Mouse (Mus musculus) CH12.LX (cell line): ENCODE measurements around the gene Tmem251. TPM values are rescaled to one million over a fixed set of nuclear protein-coding genes. Genes with fewer than 3 reads are reported as not detected.
A peak's percentile ranks its signal among the peaks of the same experiment; 100 is the strongest.

Experiments used
- DNase-seq: peaks from one replicate; pipeline ENCODE4 v3.0.0-alpha.2; 2013; ENCODE audit errors: extremely low read depth
- H3K27ac ChIP-seq: 2 replicates; pipeline ENCODE4 v1.5.1; 2012; ENCODE audit warnings: low read depth, mild to moderate bottlenecking, control low read depth, moderate library complexity; ENCODE audit not compliant: insufficient read depth
- H3K27me3 ChIP-seq: replicated peaks from 2 replicates; pipeline ENCODE3; 2012; ENCODE audit warnings: inconsistent platforms
- H3K36me3 ChIP-seq, 2 experiments: replicated peaks in 1 of 2; 2 replicates each; pipeline versions ENCODE3 to v1.6.1; 2012; ENCODE audit warnings: inconsistent platforms in 1 of 2, low read length in 1 of 2, mild to moderate bottlenecking in 1 of 2, mixed read lengths in 1 of 2, moderate library complexity in 1 of 2; ENCODE audit not compliant: control insufficient read depth in 1 of 2, insufficient read depth in 1 of 2
- H3K4me1 ChIP-seq, 2 experiments: 2 replicates each; pipeline ENCODE4 v1.6.1; 2012; ENCODE audit warnings: inconsistent platforms in 1 of 2, moderate library complexity in 1 of 2; ENCODE audit not compliant: insufficient read depth in 2 of 2, control insufficient read depth in 1 of 2
- H3K4me2 ChIP-seq: 2 replicates; pipeline ENCODE4 v1.6.1; 2012; ENCODE audit warnings: low read depth, mild to moderate bottlenecking, control low read depth; ENCODE audit not compliant: poor library complexity, insufficient read depth, severe bottlenecking
- H3K4me3 ChIP-seq, 3 experiments: fragments of 150-350 bp in 1 of 3; sonication (generic) in 1 of 3; replicated peaks in 1 of 3; 2 replicates each; pipeline versions ENCODE3 to v1.5.1; 2011 to 2012; ENCODE audit warnings: low read depth in 2 of 3, low read length in 2 of 3, mild to moderate bottlenecking in 2 of 3, moderate library complexity in 2 of 3, control low read depth in 1 of 3, improper control_type of control experiment in 1 of 3, inconsistent platforms in 1 of 3, mixed read lengths in 1 of 3; ENCODE audit not compliant: poor library complexity in 1 of 3
- H3K79me2 ChIP-seq: replicated peaks from 2 replicates; pipeline ENCODE4 v1.6.1; 2012; ENCODE audit warnings: mild to moderate bottlenecking, moderate library complexity; ENCODE audit not compliant: control insufficient read depth, poor library complexity, insufficient read depth, severe bottlenecking; ENCODE audit errors: extremely low read depth
- H3K9ac ChIP-seq: 2 replicates; pipeline ENCODE4 v1.6.1; 2012; ENCODE audit warnings: low read depth, mild to moderate bottlenecking, control low read depth, moderate library complexity; ENCODE audit not compliant: insufficient read depth
- H3K9me3 ChIP-seq: replicated peaks from 2 replicates; pipeline ENCODE3; 2012; ENCODE audit warnings: low read length, inconsistent platforms, mixed read lengths
- CHD2 ChIP-seq: IDR thresholded peaks from 2 replicates; pipeline ENCODE4 v1.6.1; 2011; ENCODE audit warnings: low read length, improper control_type of control experiment
- E2F4 ChIP-seq: IDR thresholded peaks from 2 replicates; pipeline ENCODE4 v1.6.1; 2011; ENCODE audit warnings: low read depth, low read length, improper control_type of control experiment; ENCODE audit not compliant: insufficient replicate concordance
- ELF1 ChIP-seq: IDR thresholded peaks from 2 replicates; pipeline ENCODE4 v1.6.1; 2014; ENCODE audit warnings: low read depth, mild to moderate bottlenecking, inconsistent platforms, low read length, improper control_type of control experiment
- EP300 ChIP-seq: IDR thresholded peaks from 2 replicates; pipeline ENCODE4 v1.6.1; 2011; ENCODE audit warnings: low read length, improper control_type of control experiment
- GABPA ChIP-seq: IDR thresholded peaks from 2 replicates; pipeline ENCODE4 v1.6.1; 2012; ENCODE audit warnings: low read depth, low read length, improper control_type of control experiment, inconsistent platforms; ENCODE audit not compliant: insufficient replicate concordance
- HCFC1 ChIP-seq: IDR thresholded peaks from 2 replicates; pipeline ENCODE4 v1.6.1; 2012; ENCODE audit warnings: low read depth, mild to moderate bottlenecking, inconsistent platforms, low read length, improper control_type of control experiment
- JUN ChIP-seq: IDR thresholded peaks from 2 replicates; pipeline ENCODE4 v1.6.1; 2011; ENCODE audit warnings: low read depth, mild to moderate bottlenecking, low read length, improper control_type of control experiment, moderate library complexity; ENCODE audit not compliant: insufficient read depth
- KAT2A ChIP-seq: IDR thresholded peaks from 2 replicates; pipeline ENCODE4 v1.6.1; 2012; ENCODE audit warnings: low read length, improper control_type of control experiment, inconsistent platforms; ENCODE audit not compliant: insufficient replicate concordance
- MAFK ChIP-seq: IDR thresholded peaks from 2 replicates; pipeline ENCODE4 v1.6.1; 2011; ENCODE audit warnings: low read length, improper control_type of control experiment; ENCODE audit not compliant: insufficient replicate concordance
- MAX ChIP-seq: IDR thresholded peaks from 2 replicates; pipeline ENCODE4 v1.6.1; 2011; ENCODE audit warnings: low read length, improper control_type of control experiment
- MAZ ChIP-seq: IDR thresholded peaks from 2 replicates; pipeline ENCODE4 v1.6.1; 2012; ENCODE audit warnings: low read depth, mild to moderate bottlenecking, inconsistent platforms, low read length, improper control_type of control experiment, moderate library complexity
- MEF2A ChIP-seq: IDR thresholded peaks from 2 replicates; pipeline ENCODE4 v1.6.1; 2014; ENCODE audit warnings: low read depth, mild to moderate bottlenecking, inconsistent platforms, low read length, improper control_type of control experiment, borderline replicate concordance
- MXI1 ChIP-seq: IDR thresholded peaks from 2 replicates; pipeline ENCODE4 v1.6.1; 2011; ENCODE audit warnings: mild to moderate bottlenecking, low read depth, low read length, improper control_type of control experiment
- MYC ChIP-seq: IDR thresholded peaks from 2 replicates; pipeline ENCODE4 v1.6.1; 2011; ENCODE audit warnings: low read depth, mild to moderate bottlenecking, improper control_type of control experiment, low read length
- NELFE ChIP-seq: IDR thresholded peaks from 2 replicates; pipeline ENCODE4 v1.6.1; 2011; ENCODE audit warnings: low read depth, low read length, improper control_type of control experiment
- POLR2A ChIP-seq: IDR thresholded peaks from 2 replicates; pipeline ENCODE4 v1.6.1; 2011; ENCODE audit warnings: low read depth, mild to moderate bottlenecking, improper control_type of control experiment, low read length
- RAD21 ChIP-seq: IDR thresholded peaks from 2 replicates; pipeline ENCODE4 v1.6.1; 2011; ENCODE audit warnings: low read depth, mild to moderate bottlenecking, low read length, improper control_type of control experiment, moderate library complexity
- RCOR1 ChIP-seq: conservative IDR thresholded peaks from 2 replicates; pipeline ENCODE4 v1.6.1; 2012; ENCODE audit warnings: low read depth, mild to moderate bottlenecking, inconsistent platforms, low read length, improper control_type of control experiment
- SIN3A ChIP-seq: IDR thresholded peaks from 2 replicates; pipeline ENCODE4 v1.6.1; 2012; ENCODE audit warnings: low read length, improper control_type of control experiment, inconsistent platforms
- SMC3 ChIP-seq: IDR thresholded peaks from 2 replicates; pipeline ENCODE4 v1.6.1; 2011; ENCODE audit warnings: low read depth, low read length, improper control_type of control experiment
- TBP ChIP-seq: conservative IDR thresholded peaks from 2 replicates; pipeline ENCODE4 v1.6.1; 2011; ENCODE audit warnings: low read depth, low read length, improper control_type of control experiment
- TCF12 ChIP-seq: IDR thresholded peaks from 2 replicates; pipeline ENCODE4 v1.6.1; 2014; ENCODE audit warnings: low read depth, mild to moderate bottlenecking, inconsistent platforms, low read length, improper control_type of control experiment
- UBTF ChIP-seq: IDR thresholded peaks from 2 replicates; pipeline ENCODE4 v1.6.1; 2012; ENCODE audit warnings: low read depth, mild to moderate bottlenecking, inconsistent platforms, low read length, improper control_type of control experiment, moderate library complexity
- USF1 ChIP-seq: IDR thresholded peaks from 2 replicates; pipeline ENCODE4 v1.6.1; 2014; ENCODE audit warnings: low read depth, mild to moderate bottlenecking, inconsistent platforms, low read length, improper control_type of control experiment
- ZC3H11A ChIP-seq: IDR thresholded peaks from 2 replicates; pipeline ENCODE4 v1.6.1; 2012; ENCODE audit warnings: low read depth, mild to moderate bottlenecking, inconsistent platforms, low read length, improper control_type of control experiment
- ZKSCAN1 ChIP-seq: IDR thresholded peaks from 2 replicates; pipeline ENCODE4 v1.6.1; 2012; ENCODE audit warnings: low read depth, inconsistent platforms, low read length, improper control_type of control experiment, borderline replicate concordance
- ZMIZ1 ChIP-seq: IDR thresholded peaks from 2 replicates; pipeline ENCODE4 v1.6.1; 2012; ENCODE audit warnings: low read depth, mild to moderate bottlenecking, inconsistent platforms, low read length, improper control_type of control experiment
- ZNF384 ChIP-seq: IDR thresholded peaks from 2 replicates; pipeline ENCODE4 v1.6.1; 2012; ENCODE audit warnings: low read depth, low read length, improper control_type of control experiment, inconsistent platforms
- dilution Hi-C: fragments of 300-500 bp; cut with MboI; formaldehyde crosslinking; loops from 2 replicates; pipeline ENCODE4 v1.14.3; 2020; ENCODE audit warnings: low sequenced_read_pairs; ENCODE audit not compliant: extremely low pct_unique_long_range_greater_than_20kb, extremely low pct_ligation_motif_present
- in situ Hi-C: fragments of 300-500 bp; cut with MboI; formaldehyde crosslinking; loops from 3 replicates; pipeline ENCODE4 v1.14.3; 2019; ENCODE audit warnings: low sequenced_read_pairs, low pct_ligation_motif_present, low pct_unique_long_range_greater_than_20kb, mixed read lengths
- polyA plus RNA-seq: library from polyadenylated mRNA; unstranded; fragments of >175 nt; gene quantifications from 2 replicates; pipeline ENCODE4 v1.2.1, GENCODE M21; 2012; ENCODE audit warnings: low read depth; ENCODE audit not compliant: insufficient read length
- total RNA-seq, 2 experiments: library from RNA; depleted of rRNA; stranded (reverse); fragments of 300-350 nt in 1 of 2; fragments of >200 nt in 1 of 2; gene quantifications; 2 replicates each; pipeline ENCODE4 v1.2.3; 2012 to 2014

The Tmem251 gene
- total and polyA plus RNA-seq, 3 experiments = 3.9 to 13.9 (median 11.1) TPM

DNA sequence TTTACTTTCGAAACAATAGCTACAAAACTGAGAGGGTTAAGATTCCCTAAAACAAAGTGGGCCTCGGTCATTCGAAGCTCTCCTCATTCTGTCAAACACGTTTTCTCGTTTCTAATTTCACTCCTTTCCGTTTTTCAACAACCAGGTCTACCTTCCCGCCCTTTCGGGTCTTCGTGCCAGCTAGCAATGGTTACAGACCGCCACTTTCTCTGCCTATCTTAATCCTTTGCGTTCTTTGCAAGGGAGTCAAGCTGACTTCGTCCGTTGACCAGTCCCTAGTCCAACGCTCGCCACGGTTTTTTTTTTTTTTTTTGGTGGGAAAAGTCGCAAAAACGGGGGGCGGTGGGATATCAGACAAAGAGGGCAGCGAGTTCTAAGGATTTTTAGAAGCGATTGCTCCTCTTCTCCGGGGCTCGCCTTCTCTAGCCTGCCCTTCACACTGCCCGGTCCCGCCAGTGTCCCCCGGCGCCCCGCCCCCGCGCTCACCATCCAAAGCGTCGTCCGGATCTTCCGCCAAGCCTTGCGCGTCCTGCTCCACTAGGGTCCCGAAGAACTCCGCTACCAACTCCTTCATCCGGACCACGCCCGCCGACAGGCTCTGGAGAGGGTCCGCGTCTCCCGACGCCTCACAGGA lies 13.6 kb downstream of the Tmem251 start:
- Histone ChIP-seq H3K36me3 (peaks cover 3 to 31% of the 10 kb centered on the region in 2 experiments), H3K4me1 (peaks cover 4 to 46% of the 10 kb centered on the region in 2 experiments; a peak in 3 of 4 replicates), H3K79me2 (peaks cover 74% of the 10 kb centered on the region), H3K27me3 (no peaks in the 10 kb centered on the region), H3K4me2 (peak overlapping the region; percentile 70), H3K9ac (peak overlapping the region; percentile 51; the same call in 1 of the 2 replicates), H3K4me3 (peak overlapping the region; percentile 68 to 92 (median 84)), H3K9me3 (no peaks in the 10 kb centered on the region), H3K27ac (peak overlapping the region; percentile 23; the same call in 1 of the 2 replicates)
- dilution Hi-C loops = no loop called here
- DNase-seq = no peak
- in situ Hi-C loops = no loop called here
- TF ChIP-seq MXI1 (peak; percentile 52), JUN (no peak), MYC (no peak), ZC3H11A (no peak), MAZ (no peak), UBTF (peak; percentile 32; the same call in 1 of the 2 replicates), NELFE (no peak), POLR2A (no peak), EP300 (no peak), CHD2 (no peak), RCOR1 (no peak), ZMIZ1 (no peak), ZNF384 (no peak), MAX (peak; percentile 78)

DNA sequence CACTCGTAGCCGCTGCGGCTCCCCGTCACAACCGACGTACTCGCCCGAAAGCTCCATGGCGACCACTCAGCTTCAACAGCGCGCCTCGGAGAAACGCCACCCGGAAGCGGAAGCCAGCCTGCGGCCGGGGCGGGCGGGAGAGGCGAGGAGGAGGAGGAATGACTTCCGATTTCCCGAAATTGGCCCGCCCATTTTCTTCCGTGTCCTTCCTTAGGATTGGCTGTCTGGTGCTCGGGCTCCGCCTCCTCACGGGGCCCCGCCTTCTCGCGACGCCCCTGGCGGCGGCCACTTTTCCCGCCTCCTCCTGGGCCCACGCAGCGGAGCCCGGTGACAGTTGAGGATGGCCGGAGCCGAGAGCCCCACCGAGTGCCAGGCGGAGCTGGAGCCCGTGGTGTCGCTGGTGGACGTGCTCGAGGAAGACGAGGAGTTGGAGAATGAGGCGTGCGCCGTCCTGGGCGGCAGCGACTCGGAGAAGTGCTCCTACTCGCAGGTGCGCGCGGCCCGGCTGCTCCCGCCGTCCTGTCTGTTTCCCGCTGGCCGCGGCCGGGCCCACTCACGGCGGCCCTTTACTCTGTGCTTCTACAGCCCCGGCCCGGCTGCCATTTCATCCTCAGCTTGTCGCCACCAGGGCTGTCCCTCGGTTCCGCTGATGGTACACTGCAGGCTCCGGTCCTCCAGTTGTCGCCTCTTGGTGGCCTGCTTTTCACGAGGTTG lies 14.3 kb downstream of the Tmem251 start, which contains the start of the genes Gm28051, Gon7 and Ubr7:
Gene Gm28051 (minus strand): TSS at position 77 of the 714 bp plus-strand sequence.
Gene Gon7 (minus strand): TSS at position 115 of the 714 bp plus-strand sequence.
Gene Ubr7 (plus strand): TSS at position 279 of the 714 bp plus-strand sequence.
- in situ Hi-C loops = no loop called here
- dilution Hi-C loops = no loop called here
- H3K9ac ChIP-seq = peak within 1 kb of the TSS; percentile 89
- DNase-seq = peak; percentile 98
- peaks cover 4 to 51% of the 10 kb centered on the region in 2 experiments; a peak in 3 of 4 replicates for H3K4me1 ChIP-seq
- H3K27me3 ChIP-seq = no peaks in the 10 kb centered on the region
- H3K79me2 ChIP-seq = peaks cover 72% of the 10 kb centered on the region
- no peaks in the 10 kb centered on the region for H3K9me3 ChIP-seq
- peaks cover 9 to 34% of the 10 kb centered on the region in 2 experiments for H3K36me3 ChIP-seq
- H3K4me2 ChIP-seq = peak within 1 kb of the TSS; percentile 95
- H3K4me3 ChIP-seq = peak within 1 kb of the TSS; percentile 84 to 97 (median 92)
- peak within 1 kb of the TSS; percentile 48 for H3K27ac ChIP-seq
- TF ChIP-seq JUN (no peak), NELFE (peak; percentile 78), E2F4 (peak; percentile 78; the same call in 1 of the 2 replicates), ZNF384 (no peak), MEF2A (no peak; the same call in 1 of the 2 replicates), USF1 (no peak), EP300 (no peak), RCOR1 (peak; percentile 28; the same call in 1 of the 2 replicates), KAT2A (peak; percentile 87; the same call in 1 of the 2 replicates), CHD2 (peak; percentile 84), GABPA (no peak; the same call in 1 of the 2 replicates), SIN3A (no peak; the same call in 1 of the 2 replicates), SMC3 (no peak), MAFK (no peak), TCF12 (peak; percentile 66), ZKSCAN1 (no peak), HCFC1 (peak; percentile 92), RAD21 (no peak), ELF1 (peak; percentile 96), MAZ (peak; percentile 95), MAX (peak; percentile 85), TBP (no peak), MYC (no peak), POLR2A (peak; percentile 85)
